Mouse (Mus musculus): ENCODE measurements at regions not wholly inside any gene's neighbourhood (a gene's known extent, or its start where the extent isn't known, plus 50 kb on each side); places are given as distances from the start of the nearest gene placed in this dataset.

GRCm38 (mm10) chr8:10830835-10831234 lies 177.4 kb downstream of the Irs2 start:
- TF ChIP-seq POLR2A (IDR thresholded peaks at IDR 0.05; ENCODE audit: control insufficient read depth in 1 of 2, insufficient read depth in 1 of 2, low read depth in 1 of 2, low read length in 2 of 2, poor library complexity in 1 of 2) (no peak), RCOR1 (IDR thresholded peaks at IDR 0.05; ENCODE audit: low read depth, low read length) (no peak), HCFC1 (IDR thresholded peaks at IDR 0.05; ENCODE audit: low read depth, low read length) (no peak), BHLHE40 (IDR thresholded peaks at IDR 0.05; ENCODE audit: borderline replicate concordance, low read depth, low read length) (no peak), ZC3H11A (IDR thresholded peaks at IDR 0.05; ENCODE audit: low read depth, low read length) (no peak)
